Mouse (Mus musculus) gastrocnemius, postnatal 36 days (tissue): ENCODE results near the gene Acap3. TPM values are rescaled to one million over a fixed set of nuclear protein-coding genes. Genes with fewer than 3 reads are reported as not detected.
A peak's percentile ranks its signal among the peaks of the same experiment; 100 is the strongest.

Experiments used
- DNase-seq, 2 experiments: peaks; one replicate each; pipeline ENCODE4 v3.0.0; 2022
- intact Hi-C: fragments of 180-260 bp; cut with DNase I; formaldehyde crosslinking; loops from one replicate; pipeline ENCODE4 v1.15.1; 2025
- microRNA-seq, 2 experiments: library from miRNA; unstranded; fragments of <30 nt; microRNA quantifications; one replicate each; pipeline ENCODE4 v1.2.0; 2021
- total RNA-seq, 2 experiments: library from RNA; stranded (reverse); gene quantifications; 2 replicates each; pipeline ENCODE4 v1.2.3; 2021

The Acap3 gene
- total RNA-seq, 2 experiments from 2014 or later: 7.4 to 7.8 TPM

GRCm38 (mm10) chr4:155908281-155908680 is 16.7 kb downstream of the Acap3 start:
- DNase-seq: no peak
- intact Hi-C loops: no loop called here

- intact Hi-C loops: no loop called here
- no peak for DNase-seq
Measured at GRCm38 (mm10) chr4:155908751-155909150, 17.1 kb downstream of the Acap3 start.

GRCm38 (mm10) chr4:155932031-155932430 is 40.4 kb downstream of the Acap3 start:
- intact Hi-C loops: no loop called here
- DNase-seq: no peak

GRCm38 (mm10) chr4:155943049-155943452 is 51.4 kb downstream of the Acap3 start:
- intact Hi-C loops: loop anchor here (5.0 kb wide), 1 partner anchor 51 kb away; the partner anchor contains the start of genes Acap3 and Pusl1
- peak in 1 of 2 experiments; percentile 60 for DNase-seq

GRCm38 (mm10) chr4:155943534-155944249 is 52.1 kb downstream of the Acap3 start, which contains the start of gene Ube2j2:
Ube2j2 (plus strand) TSS chr4:155943831.
- DNase-seq: peak; percentile 92 to 99
- intact Hi-C loops: loop anchor here (5.0 kb wide), 1 partner anchor 51 kb away; the partner anchor contains the start of genes Acap3 and Pusl1

- intact Hi-C loops: loop anchor here (5.0 kb wide), 1 partner anchor 52 kb away; the partner anchor contains the start of genes Acap3 and Pusl1
- DNase-seq: no peak
Measured at GRCm38 (mm10) chr4:155944271-155944670, 52.6 kb downstream of the Acap3 start.

- intact Hi-C loops: no loop called here
Measured at GRCm38 (mm10) chr4:155947094-155947493, 55.5 kb downstream of the Acap3 start.

GRCm38 (mm10) chr4:155955491-155955890 is 63.9 kb downstream of the Acap3 start:
- no peak for DNase-seq
- intact Hi-C loops: loop anchor here (5.0 kb wide), 1 partner anchor 37 kb away; the partner anchor contains the start of genes B3galt6 and Sdf4

More at GRCm38 (mm10) chr4:155947094-155947493, 55.5 kb downstream of the Acap3 start:
- no peak for DNase-seq

Small RNA genes within 50 kb of the gene (microRNA-seq; reads per million reads assigned to microRNA genes)
- 0 reads per million in 2 experiments for gene Gm22991

Other genes starting within 250 kb of the Acap3 start
- gene Gm10563, start 246.4 kb upstream of the Acap3 start, total RNA-seq: not detected
- gene Mmp23, start 238.4 kb upstream of the Acap3 start, total RNA-seq: 1 to 10 TPM; 2.2 to 3.5 TPM
- gene Mib2, start 222.6 kb upstream of the Acap3 start, total RNA-seq: 10 to 100 TPM; 13.8 to 15.2 TPM
- 1 to 10 TPM; 1.2 to 1.3 TPM for gene Fndc10, start 197.5 kb upstream of the Acap3 start, total RNA-seq
- gene Ssu72, start 187.0 kb upstream of the Acap3 start, total RNA-seq: 10 to 100 TPM; 32.3 to 34.8 TPM
- under 1 TPM; 0.28 to 0.39 TPM for gene Tmem240, start 157.0 kb upstream of the Acap3 start, total RNA-seq
- gene Atad3a, start 130.7 kb upstream of the Acap3 start, total RNA-seq: 10 to 100 TPM; 23.7 to 26.6 TPM
- 1 to 10 TPM; 4.6 to 4.7 TPM for gene Vwa1, start 117.1 kb upstream of the Acap3 start, total RNA-seq
- gene Tmem88b, start 105.9 kb upstream of the Acap3 start, total RNA-seq: under 1 TPM; 0.67 to 0.87 TPM
- not detected for gene Ankrd65, start 101.4 kb upstream of the Acap3 start, total RNA-seq
- gene Mrpl20, start 88.9 kb upstream of the Acap3 start, total RNA-seq: 10 to 100 TPM; 38.3 to 49.1 TPM
- gene Ccnl2, start 79.3 kb upstream of the Acap3 start, total RNA-seq: 10 to 100 TPM; 19.7 to 23.7 TPM
- gene Aurkaip1, start 60.5 kb upstream of the Acap3 start, total RNA-seq: 10 to 100 TPM; 67.3 to 73.1 TPM
- 10 to 100 TPM; 29.9 to 32.7 TPM for gene Mxra8, start 52.1 kb upstream of the Acap3 start, total RNA-seq
- 100 to 1,000 TPM; 104 to 110 TPM for gene Dvl1, start 44.4 kb upstream of the Acap3 start, total RNA-seq
- under 1 TPM in 1 of 2 experiments, not detected in 1; 0.07 TPM for gene Tas1r3, start 28.5 kb upstream of the Acap3 start, total RNA-seq
- gene Cptp, start 22.4 kb upstream of the Acap3 start, total RNA-seq: 10 to 100 TPM; 14.5 to 16.0 TPM
- 10 to 100 TPM; 11.9 to 15.4 TPM for gene Ints11, start 22.3 kb upstream of the Acap3 start, total RNA-seq
- 10 to 100 TPM; 11.4 to 12.8 TPM for gene Pusl1, start within 50 bp of the Acap3 start, total RNA-seq
- 10 to 100 TPM; 53.3 to 61.5 TPM for gene Ube2j2, start 52.0 kb downstream of the Acap3 start, total RNA-seq
- gene C1qtnf12, start 70.5 kb downstream of the Acap3 start, total RNA-seq: 10 to 100 TPM; 13.1 to 21.3 TPM
- 1 to 10 TPM; 1.1 to 1.5 TPM for gene B3galt6, start 100.8 kb downstream of the Acap3 start, total RNA-seq
- 10 to 100 TPM; 63.1 to 68.4 TPM for gene Sdf4, start 101.0 kb downstream of the Acap3 start, total RNA-seq
- under 1 TPM; 0.59 to 0.94 TPM for gene Tnfrsf4, start 122.0 kb downstream of the Acap3 start, total RNA-seq
- gene Tnfrsf18, start 134.3 kb downstream of the Acap3 start, total RNA-seq: under 1 TPM in 1 of 2 experiments, not detected in 1; 0.48 TPM
- not detected for gene Ttll10, start 167.6 kb downstream of the Acap3 start, total RNA-seq
- 1 to 10 TPM; 3.1 to 4.7 TPM for gene 9430015G10Rik, start 218.2 kb downstream of the Acap3 start, total RNA-seq
- gene Rnf223, start 238.7 kb downstream of the Acap3 start, total RNA-seq: not detected